Mouse (Mus musculus): ENCODE measurements around the gene Fbxl14. TPM values are rescaled to one million over a fixed set of nuclear protein-coding genes. Genes with fewer than 3 reads are reported as not detected.

The Fbxl14 gene
- polyA plus RNA-seq, 1 experiment from 2014 or later, result 7.2 TPM

DNA sequence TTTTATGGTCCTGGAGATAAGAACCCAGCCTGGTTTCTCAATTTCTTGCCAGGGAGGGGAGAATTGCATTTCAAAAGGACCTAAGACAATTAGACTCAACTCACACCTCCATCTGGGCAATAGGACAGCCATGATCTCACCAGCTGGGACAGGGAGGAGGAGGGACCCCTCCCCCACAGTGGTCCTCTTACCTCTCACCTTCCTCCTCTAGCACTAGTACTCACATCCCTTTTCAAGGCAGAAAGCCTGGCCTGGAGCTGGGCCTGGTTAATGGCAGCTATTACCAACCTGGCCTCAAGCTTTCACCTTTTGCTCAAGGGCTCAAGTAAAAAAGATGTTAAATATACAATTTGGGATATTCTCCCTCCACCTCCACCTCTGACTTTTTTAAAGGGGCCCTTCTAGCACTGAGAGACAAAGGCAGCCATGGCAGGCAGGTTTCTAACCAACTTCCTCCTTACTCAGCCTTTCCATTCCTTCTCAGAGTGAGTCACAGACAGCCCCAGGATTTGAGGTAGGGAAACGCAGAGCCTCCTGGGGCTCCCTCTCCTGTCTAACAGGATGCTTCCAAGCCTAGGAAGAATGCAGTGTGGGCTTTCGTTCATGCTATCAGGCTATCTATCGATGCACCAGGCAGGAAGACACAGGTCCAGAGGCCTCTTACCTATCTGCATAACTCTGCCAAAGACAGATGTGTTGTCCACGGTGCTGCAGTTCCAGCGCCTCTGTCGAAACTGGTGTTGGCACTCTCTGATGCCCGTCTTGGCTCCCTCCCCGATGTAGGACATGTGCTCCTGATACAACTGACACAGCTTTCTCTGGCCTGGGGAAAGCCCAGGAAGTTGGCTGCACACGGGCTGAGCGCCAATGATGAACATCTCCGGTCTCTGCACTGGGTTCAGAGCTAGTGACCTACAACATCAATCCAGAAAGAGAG, 33.5 kb upstream of the Fbxl14 start:
- Histone ChIP-seq H3K27me3 (ENCODE audit: control insufficient read depth, insufficient read depth, low read length) (no peaks in the 10 kb centered on the region), H3K9me3 (ENCODE audit: control insufficient read depth, low read length) (no peaks in the 10 kb centered on the region), H3K4me3 (ENCODE audit: low read length) (no peak overlapping the region), H3K4me2 (replicated peaks; ENCODE audit: low read depth, low read length) (no peak overlapping the region), H3K4me1 (ENCODE audit: control insufficient read depth, insufficient read depth, low read length) (peaks cover 15% of the 10 kb centered on the region; the same call in 1 of the 2 replicates), H3K36me3 (ENCODE audit: control insufficient read depth, insufficient read depth, low read length) (no peaks in the 10 kb centered on the region), H3K27ac (ENCODE audit: low read depth, low read length) (no peak overlapping the region), H3K9ac (ENCODE audit: low read depth, low read length) (no peak overlapping the region)
- no peak for ATAC-seq (ENCODE audit: low FRiP score, low TSS enrichment)
- WGBS, result 56% methylated on average over 11 of the region's 11 CpGs

GRCm38 (mm10) chr6:119448321-119449059, 31.0 kb upstream of the Fbxl14 start:
- Histone ChIP-seq H3K9me3 (ENCODE audit: control insufficient read depth, low read length) (no peaks in the 10 kb centered on the region), H3K4me3 (ENCODE audit: low read length) (peak overlapping the region; percentile 28), H3K4me2 (replicated peaks; ENCODE audit: low read depth, low read length) (peak overlapping the region; percentile 62), H3K36me3 (ENCODE audit: control insufficient read depth, insufficient read depth, low read length) (no peaks in the 10 kb centered on the region), H3K9ac (ENCODE audit: low read depth, low read length) (peak overlapping the region; percentile 49), H3K27me3 (ENCODE audit: control insufficient read depth, insufficient read depth, low read length) (no peaks in the 10 kb centered on the region), H3K4me1 (ENCODE audit: control insufficient read depth, insufficient read depth, low read length) (peaks cover 22% of the 10 kb centered on the region; the same call in 1 of the 2 replicates), H3K27ac (ENCODE audit: low read depth, low read length) (no peak overlapping the region)
- peak; percentile 14; the same call in 1 of the 2 replicates for ATAC-seq (ENCODE audit: low FRiP score, low TSS enrichment)
- 5% methylated on average over 18 of the region's 18 CpGs for WGBS

- ATAC-seq (ENCODE audit: low FRiP score, low TSS enrichment), result peak; percentile 79
- H3K36me3 ChIP-seq (ENCODE audit: control insufficient read depth, insufficient read depth, low read length), result no peaks in the 10 kb centered on the region
- H3K27me3 ChIP-seq (ENCODE audit: control insufficient read depth, insufficient read depth, low read length), result no peaks in the 10 kb centered on the region
- 4% methylated on average over 23 of the region's 23 CpGs for WGBS
- no peak overlapping the region for H3K9ac ChIP-seq (ENCODE audit: low read depth, low read length)
- no peak overlapping the region for H3K27ac ChIP-seq (ENCODE audit: low read depth, low read length)
- H3K4me2 ChIP-seq (replicated peaks; ENCODE audit: low read depth, low read length), result peak overlapping the region; percentile 62
- no peaks in the 10 kb centered on the region for H3K9me3 ChIP-seq (ENCODE audit: control insufficient read depth, low read length)
- H3K4me3 ChIP-seq (ENCODE audit: low read length), result peak overlapping the region; percentile 28
- H3K4me1 ChIP-seq (ENCODE audit: control insufficient read depth, insufficient read depth, low read length), result peaks cover 22% of the 10 kb centered on the region; the same call in 1 of the 2 replicates
Observed at GRCm38 (mm10) chr6:119449060-119449499, 30.4 kb upstream of the Fbxl14 start.

GRCm38 (mm10) chr6:119450965-119451943, 28.2 kb upstream of the Fbxl14 start:
- Histone ChIP-seq H3K27ac (ENCODE audit: low read depth, low read length) (no peak overlapping the region; the same call in 1 of the 2 replicates), H3K4me1 (ENCODE audit: control insufficient read depth, insufficient read depth, low read length) (peaks cover 22% of the 10 kb centered on the region; the same call in 1 of the 2 replicates), H3K9ac (ENCODE audit: low read depth, low read length) (peak overlapping the region; percentile 42; the same call in 1 of the 2 replicates), H3K9me3 (ENCODE audit: control insufficient read depth, low read length) (no peaks in the 10 kb centered on the region), H3K4me3 (ENCODE audit: low read length) (peak overlapping the region; percentile 40), H3K36me3 (ENCODE audit: control insufficient read depth, insufficient read depth, low read length) (no peaks in the 10 kb centered on the region), H3K27me3 (ENCODE audit: control insufficient read depth, insufficient read depth, low read length) (no peaks in the 10 kb centered on the region), H3K4me2 (replicated peaks; ENCODE audit: low read depth, low read length) (peak overlapping the region; percentile 78)
- no peak for ATAC-seq (ENCODE audit: low FRiP score, low TSS enrichment)
- 26% methylated on average over 14 of the region's 14 CpGs for WGBS

DNA sequence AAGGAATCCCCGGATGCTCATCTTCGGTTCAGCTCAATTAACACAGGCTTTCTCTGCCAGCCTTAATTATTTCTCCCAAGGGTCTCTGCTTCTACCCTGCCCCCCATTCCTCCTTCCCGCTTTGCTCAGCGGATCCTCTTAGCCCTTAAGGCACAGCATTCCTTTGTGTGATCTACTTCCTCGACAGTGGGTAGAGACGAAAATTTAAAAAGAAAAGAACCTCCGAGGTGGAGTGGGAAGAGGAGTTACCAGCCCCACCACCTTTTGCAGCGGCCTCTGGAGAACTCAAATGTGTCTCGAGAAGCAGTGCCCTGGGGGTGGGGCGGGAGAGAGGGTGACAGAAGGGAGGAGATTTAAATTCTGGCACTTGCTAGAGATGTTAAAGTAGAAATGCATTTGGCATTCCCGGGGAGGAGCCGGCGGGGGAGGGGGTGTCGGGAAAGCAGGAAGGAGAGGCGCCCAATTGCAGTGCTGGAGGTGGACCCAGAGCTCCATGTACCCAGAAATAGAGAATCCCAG, 27.4 kb upstream of the Fbxl14 start:
- peaks cover 22% of the 10 kb centered on the region; the same call in 1 of the 2 replicates for H3K4me1 ChIP-seq (ENCODE audit: control insufficient read depth, insufficient read depth, low read length)
- H3K9me3 ChIP-seq (ENCODE audit: control insufficient read depth, low read length), result no peaks in the 10 kb centered on the region
- peak overlapping the region; percentile 42; the same call in 1 of the 2 replicates for H3K9ac ChIP-seq (ENCODE audit: low read depth, low read length)
- no peaks in the 10 kb centered on the region for H3K36me3 ChIP-seq (ENCODE audit: control insufficient read depth, insufficient read depth, low read length)
- peak overlapping the region; percentile 38; the same call in 1 of the 2 replicates for H3K27ac ChIP-seq (ENCODE audit: low read depth, low read length)
- peak; percentile 53; the same call in 1 of the 2 replicates for ATAC-seq (ENCODE audit: low FRiP score, low TSS enrichment)
- under 1% methylated on average over 15 of the region's 15 CpGs for WGBS
- H3K4me3 ChIP-seq (ENCODE audit: low read length), result peak overlapping the region; percentile 40
- no peaks in the 10 kb centered on the region for H3K27me3 ChIP-seq (ENCODE audit: control insufficient read depth, insufficient read depth, low read length)
- H3K4me2 ChIP-seq (replicated peaks; ENCODE audit: low read depth, low read length), result peak overlapping the region; percentile 78

GRCm38 (mm10) chr6:119458166-119458565, 21.3 kb upstream of the Fbxl14 start:
- ATAC-seq (ENCODE audit: low FRiP score, low TSS enrichment), result no peak
- H3K4me3 ChIP-seq (ENCODE audit: low read length), result no peak overlapping the region
- WGBS, result 64% methylated on average over 8 of the region's 8 CpGs

GRCm38 (mm10) chr6:119459041-119459440, 20.4 kb upstream of the Fbxl14 start:
- no peak overlapping the region for H3K9ac ChIP-seq (ENCODE audit: low read depth, low read length)
- H3K4me2 ChIP-seq (replicated peaks; ENCODE audit: low read depth, low read length), result no peak overlapping the region
- peaks cover 4% of the 10 kb centered on the region; the same call in 1 of the 2 replicates for H3K4me1 ChIP-seq (ENCODE audit: control insufficient read depth, insufficient read depth, low read length)
- H3K27ac ChIP-seq (ENCODE audit: low read depth, low read length), result no peak overlapping the region
- ATAC-seq (ENCODE audit: low FRiP score, low TSS enrichment), result no peak
- H3K36me3 ChIP-seq (ENCODE audit: control insufficient read depth, insufficient read depth, low read length), result no peaks in the 10 kb centered on the region
- H3K27me3 ChIP-seq (ENCODE audit: control insufficient read depth, insufficient read depth, low read length), result no peaks in the 10 kb centered on the region
- no peak overlapping the region for H3K4me3 ChIP-seq (ENCODE audit: low read length)
- H3K9me3 ChIP-seq (ENCODE audit: control insufficient read depth, low read length), result no peaks in the 10 kb centered on the region; the same call in 1 of the 2 replicates
- 60% methylated on average over 4 of the region's 4 CpGs for WGBS

More at GRCm38 (mm10) chr6:119458166-119458565, 21.3 kb upstream of the Fbxl14 start:
- no peak overlapping the region for H3K4me2 ChIP-seq (replicated peaks; ENCODE audit: low read depth, low read length)
- H3K9ac ChIP-seq (ENCODE audit: low read depth, low read length), result no peak overlapping the region
- H3K36me3 ChIP-seq (ENCODE audit: control insufficient read depth, insufficient read depth, low read length), result no peaks in the 10 kb centered on the region
- H3K27me3 ChIP-seq (ENCODE audit: control insufficient read depth, insufficient read depth, low read length), result no peaks in the 10 kb centered on the region
- no peaks in the 10 kb centered on the region; the same call in 1 of the 2 replicates for H3K9me3 ChIP-seq (ENCODE audit: control insufficient read depth, low read length)
- no peak overlapping the region for H3K27ac ChIP-seq (ENCODE audit: low read depth, low read length)
- peaks cover 4% of the 10 kb centered on the region; the same call in 1 of the 2 replicates for H3K4me1 ChIP-seq (ENCODE audit: control insufficient read depth, insufficient read depth, low read length)
